Mouse (Mus musculus): ENCODE data around the gene Rusc1. TPM values are rescaled to one million over a fixed set of nuclear protein-coding genes. Genes with fewer than 3 reads are reported as not detected.

The Rusc1 gene
- polyA plus RNA-seq, 1 experiment from 2014 or later, result 32.5 TPM

GRCm38 (mm10) chr3:89090694-89091655 is 2.1 kb downstream of the Rusc1 start:
- H3K9ac ChIP-seq (ENCODE audit: low read depth, low read length), result peak overlapping the region; percentile 76
- WGBS, result under 1% methylated on average over 67 of the region's 74 CpGs
- peak; percentile 45 for ATAC-seq
- H3K27ac ChIP-seq (ENCODE audit: low read depth, low read length), result peak overlapping the region; percentile 92
- H3K36me3 ChIP-seq (ENCODE audit: control insufficient read depth, insufficient read depth), result peaks cover 19% of the 10 kb centered on the region; the same call in 1 of the 2 replicates
- H3K4me2 ChIP-seq (replicated peaks; ENCODE audit: low read depth), result peak overlapping the region; percentile 100
- H3K27me3 ChIP-seq (replicated peaks; ENCODE audit: control insufficient read depth, insufficient read depth, low read length), result no peaks in the 10 kb centered on the region
- H3K4me3 ChIP-seq (ENCODE audit: low read depth, low read length), result peak overlapping the region; percentile 64
- H3K9me3 ChIP-seq (ENCODE audit: control insufficient read depth), result no peaks in the 10 kb centered on the region
- H3K4me1 ChIP-seq (replicated peaks; ENCODE audit: control insufficient read depth, insufficient read depth, low read length), result peaks cover 11% of the 10 kb centered on the region; the same call in 1 of the 2 replicates
- peak; percentile 88 for TF ChIP-seq CTCF (IDR thresholded peaks at IDR 0.05; ENCODE audit: low read depth)

GRCm38 (mm10) chr3:89089882-89090591 is 3.1 kb downstream of the Rusc1 start:
- TF ChIP-seq CTCF (IDR thresholded peaks at IDR 0.05; ENCODE audit: low read depth), result no peak

GRCm38 (mm10) chr3:89088974-89089373 is 4.1 kb downstream of the Rusc1 start:
- Histone ChIP-seq H3K9ac (ENCODE audit: low read depth, low read length) (0 out of 2 replicates have a peak overlapping the region, but pooled peaks have one; percentile 76), H3K36me3 (ENCODE audit: control insufficient read depth, insufficient read depth) (peaks cover 14% of the 10 kb centered on the region; the same call in 1 of the 2 replicates), H3K27ac (ENCODE audit: low read depth, low read length) (0 out of 2 replicates have a peak overlapping the region, but pooled peaks have one; percentile 92), H3K4me2 (replicated peaks; ENCODE audit: low read depth) (peak overlapping the region; percentile 100), H3K27me3 (replicated peaks; ENCODE audit: control insufficient read depth, insufficient read depth, low read length) (no peaks in the 10 kb centered on the region), H3K4me1 (replicated peaks; ENCODE audit: control insufficient read depth, insufficient read depth, low read length) (peaks cover 11% of the 10 kb centered on the region; the same call in 1 of the 2 replicates), H3K9me3 (ENCODE audit: control insufficient read depth) (no peaks in the 10 kb centered on the region), H3K4me3 (ENCODE audit: low read depth, low read length) (peak overlapping the region; percentile 64)
- WGBS, result 42% methylated on average over 14 of the region's 14 CpGs
- TF ChIP-seq CTCF (IDR thresholded peaks at IDR 0.05; ENCODE audit: low read depth), result no peak
- ATAC-seq, result no peak

More at GRCm38 (mm10) chr3:89089882-89090591, 3.1 kb downstream of the Rusc1 start:
- peak; percentile 88 for ATAC-seq
- H3K27me3 ChIP-seq (replicated peaks; ENCODE audit: control insufficient read depth, insufficient read depth, low read length), result no peaks in the 10 kb centered on the region
- no peaks in the 10 kb centered on the region for H3K9me3 ChIP-seq (ENCODE audit: control insufficient read depth)
- peak overlapping the region; percentile 100 for H3K4me2 ChIP-seq (replicated peaks; ENCODE audit: low read depth)
- H3K4me3 ChIP-seq (ENCODE audit: low read depth, low read length), result peak overlapping the region; percentile 64
- peak overlapping the region; percentile 92 for H3K27ac ChIP-seq (ENCODE audit: low read depth, low read length)
- peaks cover 11% of the 10 kb centered on the region; the same call in 1 of the 2 replicates for H3K4me1 ChIP-seq (replicated peaks; ENCODE audit: control insufficient read depth, insufficient read depth, low read length)
- H3K9ac ChIP-seq (ENCODE audit: low read depth, low read length), result peak overlapping the region; percentile 76
- H3K36me3 ChIP-seq (ENCODE audit: control insufficient read depth, insufficient read depth), result peaks cover 16% of the 10 kb centered on the region; the same call in 1 of the 2 replicates
- under 1% methylated on average over 39 of the region's 40 CpGs for WGBS

- Histone ChIP-seq H3K4me1 (replicated peaks; ENCODE audit: control insufficient read depth, insufficient read depth, low read length) (peaks cover 11% of the 10 kb centered on the region; the same call in 1 of the 2 replicates), H3K4me2 (replicated peaks; ENCODE audit: low read depth) (peak overlapping the region; percentile 50), H3K27ac (ENCODE audit: low read depth, low read length) (no peak overlapping the region), H3K9ac (ENCODE audit: low read depth, low read length) (no peak overlapping the region), H3K4me3 (ENCODE audit: low read depth, low read length) (no peak overlapping the region), H3K36me3 (ENCODE audit: control insufficient read depth, insufficient read depth) (peaks cover 16% of the 10 kb centered on the region; the same call in 1 of the 2 replicates), H3K27me3 (replicated peaks; ENCODE audit: control insufficient read depth, insufficient read depth, low read length) (no peaks in the 10 kb centered on the region), H3K9me3 (ENCODE audit: control insufficient read depth) (no peaks in the 10 kb centered on the region)
- TF ChIP-seq CTCF (IDR thresholded peaks at IDR 0.05; ENCODE audit: low read depth), result peak; percentile 85
- 28% methylated on average over 21 of the region's 21 CpGs for WGBS
- ATAC-seq, result no peak
Observed at GRCm38 (mm10) chr3:89087338-89088110, 5.6 kb downstream of the Rusc1 start.

- Histone ChIP-seq H3K4me2 (replicated peaks; ENCODE audit: low read depth) (no peak overlapping the region), H3K9ac (ENCODE audit: low read depth, low read length) (no peak overlapping the region), H3K4me1 (replicated peaks; ENCODE audit: control insufficient read depth, insufficient read depth, low read length) (peaks cover 11% of the 10 kb centered on the region; the same call in 1 of the 2 replicates), H3K4me3 (ENCODE audit: low read depth, low read length) (no peak overlapping the region), H3K36me3 (ENCODE audit: control insufficient read depth, insufficient read depth) (peaks cover 24% of the 10 kb centered on the region; the same call in 1 of the 2 replicates), H3K27ac (ENCODE audit: low read depth, low read length) (no peak overlapping the region), H3K27me3 (replicated peaks; ENCODE audit: control insufficient read depth, insufficient read depth, low read length) (no peaks in the 10 kb centered on the region), H3K9me3 (ENCODE audit: control insufficient read depth) (no peaks in the 10 kb centered on the region)
- WGBS, result 82% methylated on average over 12 of the region's 12 CpGs
- no peak for TF ChIP-seq CTCF (IDR thresholded peaks at IDR 0.05; ENCODE audit: low read depth)
- ATAC-seq, result no peak
Observed at GRCm38 (mm10) chr3:89084654-89085190, 8.4 kb downstream of the Rusc1 start.

Data from intestine, postnatal 0 days (tissue).